Mouse (Mus musculus) thymus, postnatal 10 days (tissue): ENCODE data around the gene Olfr533.
"Not testable (repeated sequence)": the region's sequence is repeated elsewhere in the genome, so short reads cannot be mapped to it uniquely, and the experiment has no call there.

ENCODE experiments used
- DNase-seq, 2 experiments: peaks; one replicate each; pipeline ENCODE4 v3.0.0; 2021; ENCODE audit warnings: low spot score in 2 of 2

Gene Olfr533

DNA sequence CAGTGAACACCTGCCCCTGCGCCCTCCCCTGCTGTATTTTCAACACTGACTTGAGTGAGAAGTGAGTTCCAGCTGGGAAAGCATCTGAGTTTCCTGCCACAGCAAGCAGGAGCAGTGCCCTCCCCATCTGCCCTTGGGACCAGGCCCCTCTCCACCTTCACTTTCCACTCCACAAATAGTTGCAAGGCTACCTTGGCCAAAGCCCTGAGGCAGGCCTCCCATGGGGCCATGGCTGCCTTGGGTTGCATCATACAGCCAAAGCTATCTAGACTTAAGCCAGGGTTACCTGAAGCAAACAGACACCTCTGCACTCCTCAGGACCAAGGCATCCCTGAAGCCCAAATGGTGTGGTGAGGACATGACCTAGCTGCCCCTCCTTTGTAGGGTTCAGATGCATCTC, at the start of gene Olfr533:
TSS of gene Olfr533 (plus strand) at position 301 of the 400 bp plus-strand sequence.
- DNase-seq = not testable (repeated sequence)

GRCm38 (mm10) chr7:140421539-140421938, 41.6 kb upstream of the Olfr533 start, which contains the start of gene Olfr532:
Olfr532 (minus strand) TSS chr7:140421639.
- no peak for DNase-seq

- no peak for DNase-seq
Observed at GRCm38 (mm10) chr7:140443141-140443540, 20.0 kb upstream of the Olfr533 start.

DNA sequence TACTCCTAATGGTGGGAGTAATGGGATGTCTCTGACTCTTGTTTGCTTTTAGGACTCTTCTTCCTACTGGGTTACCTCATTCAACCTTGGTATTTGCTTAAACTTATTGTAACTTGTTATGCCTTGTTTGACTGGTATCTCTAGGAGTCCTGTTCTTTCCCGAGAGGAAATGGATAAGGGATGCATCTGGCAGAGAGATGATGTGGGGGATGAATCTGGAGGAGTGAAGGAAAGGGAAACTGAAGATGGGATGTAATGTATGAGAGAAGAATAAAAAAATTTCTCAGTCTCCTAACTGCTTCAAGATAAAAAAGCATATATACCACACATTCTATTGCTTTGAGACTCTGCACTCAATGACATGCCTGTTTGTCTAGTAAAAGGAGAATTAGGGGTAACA, 14.7 kb downstream of the Olfr533 start:
- no peak for DNase-seq

DNA sequence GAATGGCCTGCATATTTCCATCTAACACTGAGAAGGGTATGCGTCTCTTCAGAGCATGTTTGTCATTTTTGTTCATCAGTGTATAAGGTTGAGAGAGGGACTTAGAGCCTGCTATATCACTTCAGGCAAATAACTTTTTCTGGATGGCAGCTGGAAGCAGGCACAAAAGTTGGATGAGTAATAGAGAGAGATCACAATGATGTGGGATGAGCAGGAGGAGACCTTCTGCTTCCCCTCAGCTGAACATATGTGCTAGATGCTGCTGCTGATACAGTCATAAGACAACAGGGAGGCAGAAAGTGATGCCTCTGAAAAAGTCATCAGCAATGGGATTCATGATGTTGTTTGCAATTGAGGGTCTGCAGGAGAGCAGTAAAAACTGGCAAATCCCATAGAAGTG, 15.6 kb downstream of the Olfr533 start:
- no peak for DNase-seq

- DNase-seq = no peak
Observed at GRCm38 (mm10) chr7:140483916-140484315, 20.7 kb downstream of the Olfr533 start, which contains the start of gene Olfr535. Olfr535 (plus strand) TSS chr7:140484216.

DNA sequence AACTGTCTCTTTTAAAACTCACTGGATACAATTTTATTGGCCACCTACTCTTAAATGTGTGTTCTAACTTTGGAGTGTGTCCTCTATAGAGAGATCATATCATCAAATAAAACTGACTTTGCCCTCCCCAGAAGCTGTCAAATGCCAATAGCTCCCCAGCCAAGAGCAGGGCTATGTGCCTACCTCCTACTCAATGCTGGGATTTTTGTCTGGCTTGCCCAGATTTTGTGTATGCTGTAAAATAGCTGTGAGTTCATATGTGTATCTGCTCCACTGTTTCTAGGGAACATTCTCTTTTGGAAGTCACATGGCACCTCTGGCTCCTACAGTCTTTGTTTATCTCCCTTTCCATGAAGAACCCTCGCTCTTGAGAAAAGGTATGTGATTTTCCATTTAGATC, 25.8 kb downstream of the Olfr533 start:
- no peak for DNase-seq

DNA sequence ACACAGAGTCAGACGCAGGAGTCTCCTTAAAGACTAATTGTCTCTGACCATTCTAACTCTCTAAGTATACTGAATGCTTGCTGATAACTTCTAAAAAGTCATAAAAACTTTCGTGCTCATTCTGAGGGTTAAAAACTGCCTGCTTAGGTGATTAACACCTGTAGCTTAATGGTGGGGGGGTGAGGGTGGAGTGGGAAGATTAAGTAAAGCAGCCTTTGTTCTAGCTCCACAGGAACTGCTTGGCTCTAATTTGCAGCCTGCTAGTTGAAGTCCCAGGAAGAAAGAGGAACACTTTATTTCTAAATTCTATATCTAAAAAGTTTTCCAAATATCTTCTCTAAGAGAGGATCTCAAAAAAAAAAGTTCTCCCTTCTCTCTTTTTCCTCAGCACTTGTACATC, 31.1 kb downstream of the Olfr533 start:
- DNase-seq = no peak

DNA sequence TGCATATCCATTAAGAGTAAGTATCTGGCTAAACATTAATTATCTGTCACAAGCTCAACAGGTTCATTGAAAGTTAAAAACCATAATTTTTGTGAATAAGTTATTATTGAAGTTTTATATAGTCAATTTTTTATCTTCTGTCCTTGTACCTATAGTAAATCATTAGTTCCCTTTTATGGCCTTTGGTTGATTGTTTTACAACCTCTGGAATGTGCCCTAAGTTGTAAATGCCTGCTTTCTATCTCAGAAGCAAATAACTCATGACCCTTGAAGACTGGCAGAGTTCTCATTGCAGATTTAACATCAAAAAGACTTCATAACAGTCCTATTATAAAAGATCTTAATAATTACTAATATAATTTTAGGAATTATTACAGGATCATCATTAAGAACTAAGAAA, 31.5 kb downstream of the Olfr533 start:
- DNase-seq = no peak

GRCm38 (mm10) chr7:140507346-140508021, 44.3 kb downstream of the Olfr533 start, which contains the start of gene Olfr536:
Olfr536 (minus strand) TSS chr7:140507396.
- DNase-seq = not testable (repeated sequence)
